Mouse (Mus musculus) embryonic stem cell, embryonic (primary cell): Measurements from ENCODE around the gene Olfr609.
"Not testable (repeated sequence)": the region's sequence is repeated elsewhere in the genome, so short reads cannot be mapped to it uniquely, and the experiment has no call there.

Experiments
- CTCF ChIA-PET, 4 experiments: fragments of 300-600 bp in 2 of 4; fragments of 350-600 bp in 2 of 4; sonication (Branson Sonifier 250); formaldehyde crosslinking; loops; one replicate each; lab custom pipeline; 2022; ENCODE audit warnings: inconsistent platforms in 2 of 4; lab: Charles Lee
- POLR2A ChIA-PET, 4 experiments: fragments of 300-600 bp in 2 of 4; fragments of 350-600 bp in 2 of 4; sonication (Branson Sonifier 250); formaldehyde crosslinking; loops; one replicate each; lab custom pipeline; 2022; ENCODE audit warnings: antibody characterized with exemption in 4 of 4, inconsistent platforms in 1 of 4; lab: Charles Lee

The Olfr609 gene

DNA sequence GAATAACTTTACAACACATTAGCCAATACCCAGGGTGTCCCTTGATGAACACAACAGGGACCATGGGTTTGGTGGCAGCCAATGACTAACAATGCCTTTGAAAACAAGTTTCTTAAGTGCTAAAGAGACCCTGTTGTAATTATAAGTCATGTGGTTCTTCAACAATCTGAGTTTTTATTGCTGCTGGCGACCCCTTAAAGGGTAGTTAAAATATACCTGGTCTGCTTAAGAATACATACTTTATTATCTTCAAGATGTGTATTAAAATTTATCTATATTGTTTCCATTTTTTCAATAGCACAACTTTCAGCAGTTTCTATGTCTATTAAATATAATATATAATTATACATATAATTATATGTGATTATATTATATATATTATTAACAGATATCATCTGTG lies at the start of gene Olfr609:
Olfr609 (minus strand) TSS at position 101 of the 400 bp plus-strand sequence.
- CTCF ChIA-PET = no interaction called here
- POLR2A ChIA-PET = no interaction called here

DNA sequence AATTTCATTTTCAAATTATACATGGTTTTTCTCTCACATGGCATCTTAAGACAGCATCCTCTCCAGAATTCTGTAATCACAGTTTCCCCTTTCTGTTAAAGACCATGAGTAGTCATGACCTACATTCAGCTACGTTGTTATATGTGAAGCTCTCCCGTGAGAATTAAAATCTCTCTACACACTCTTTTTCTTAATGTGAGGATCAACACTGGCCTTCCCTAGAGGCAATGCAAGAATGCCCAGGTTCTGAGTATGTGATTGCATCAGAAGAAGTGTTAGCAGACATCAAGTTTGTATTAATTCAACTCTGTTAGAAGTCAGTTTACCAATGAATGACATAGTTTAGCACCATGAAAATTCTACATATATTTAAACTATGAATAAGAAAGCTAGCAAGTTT lies 44.8 kb upstream of the Olfr609 start, which contains the start of gene Olfr612:
Olfr612 (minus strand) TSS at position 101 of the 400 bp plus-strand sequence.
- CTCF ChIA-PET = not testable (repeated sequence)

DNA sequence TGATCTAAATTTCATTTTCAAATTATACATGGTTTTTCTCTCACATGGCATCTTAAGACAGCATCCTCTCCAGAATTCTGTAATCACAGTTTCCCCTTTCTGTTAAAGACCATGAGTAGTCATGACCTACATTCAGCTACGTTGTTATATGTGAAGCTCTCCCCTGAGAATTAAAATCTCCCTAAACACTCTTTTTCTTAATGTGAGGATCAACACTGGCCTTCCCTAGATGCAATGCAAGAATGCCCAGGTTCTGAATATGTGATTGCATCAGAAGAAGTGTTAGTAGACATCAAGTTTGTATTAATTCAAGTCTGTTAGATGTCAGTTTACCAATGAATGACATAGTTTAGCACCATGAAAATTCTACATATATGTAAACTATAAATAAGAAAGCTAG lies 22.9 kb upstream of the Olfr609 start, which contains the start of gene Olfr611:
Olfr611 (minus strand) TSS at position 101 of the 400 bp plus-strand sequence.
- CTCF ChIA-PET, POLR2A ChIA-PET: not testable (repeated sequence)

More for the DNA sequence above, 44.8 kb upstream of the Olfr609 start, which contains the start of gene Olfr612:
- POLR2A ChIA-PET = not testable (repeated sequence)

DNA sequence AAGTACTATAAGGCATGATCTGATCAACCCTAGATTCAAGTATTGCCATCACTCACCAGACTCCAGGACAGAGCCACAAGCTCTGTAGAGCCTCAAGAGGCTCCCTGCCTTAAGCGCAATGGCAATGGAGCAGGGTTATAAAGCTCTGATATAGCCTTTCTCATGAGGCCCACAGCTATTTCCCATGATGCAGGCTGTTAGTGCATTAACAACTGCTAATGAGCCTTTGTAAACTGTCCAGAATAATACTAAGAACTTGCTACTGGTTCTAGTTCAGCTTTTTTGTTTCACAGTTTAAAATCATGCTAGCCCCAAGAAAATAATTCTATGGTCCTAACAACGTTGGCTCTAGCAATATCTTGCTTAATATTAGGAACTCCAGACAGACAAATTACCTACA lies 14.2 kb upstream of the Olfr609 start, which contains the start of gene Olfr610:
Olfr610 (minus strand) TSS at position 101 of the 400 bp plus-strand sequence.
- CTCF ChIA-PET = interaction anchor here in 1 of 4 experiments (0.6 kb wide), 1 partner anchor 344 kb away, joined by 3 read pairs; no protein-coding TSS in a partner anchor

DNA sequence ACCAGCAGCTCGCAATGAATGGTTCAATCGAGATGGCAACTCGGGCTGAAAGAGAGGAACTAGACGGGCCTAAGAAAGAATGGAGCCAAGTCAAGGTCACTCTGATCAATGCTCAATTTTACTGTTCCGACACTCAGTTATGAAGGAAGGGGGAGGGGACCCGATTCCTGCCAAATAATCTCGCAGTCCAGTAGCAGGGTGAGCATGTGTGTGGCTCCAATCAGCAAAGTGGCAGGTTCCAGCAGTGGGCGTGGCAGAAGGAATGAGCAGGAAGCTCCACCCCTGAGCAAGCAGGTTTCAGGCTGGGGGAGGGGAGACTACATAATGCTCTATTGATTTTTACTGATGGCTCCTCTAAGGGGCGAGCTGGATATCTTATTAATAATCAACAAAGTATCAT lies 20.8 kb downstream of the Olfr609 start:
- POLR2A ChIA-PET, CTCF ChIA-PET: not testable (repeated sequence)

More for the DNA sequence above, 14.2 kb upstream of the Olfr609 start, which contains the start of gene Olfr610:
- POLR2A ChIA-PET = no interaction called here

DNA sequence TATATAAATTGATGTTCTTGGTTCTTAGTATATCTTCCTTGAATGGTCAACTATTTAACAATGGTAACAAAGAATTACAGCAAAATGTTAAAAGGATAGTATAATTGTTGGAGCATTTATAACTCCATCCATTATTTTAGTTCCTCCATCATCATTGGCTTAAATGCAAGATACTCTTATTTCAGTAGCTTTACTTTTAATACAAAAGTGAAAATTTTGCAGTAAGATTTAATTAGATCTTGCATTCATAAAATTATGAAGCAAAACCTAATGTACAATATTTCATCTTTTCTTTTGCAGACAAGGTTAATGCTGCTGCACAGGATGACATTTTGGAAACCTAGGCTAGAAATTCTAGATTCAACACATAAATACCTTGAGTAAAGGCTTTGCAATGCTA lies 28.3 kb downstream of the Olfr609 start, which contains the start of gene Olfr608:
Olfr608 (plus strand) TSS at position 301 of the 400 bp plus-strand sequence.
- CTCF ChIA-PET = no interaction called here
- POLR2A ChIA-PET = interaction anchor here in 1 of 4 experiments (0.5 kb wide), 1 partner anchor 750 kb away, joined by 3 read pairs; no protein-coding TSS in a partner anchor

DNA sequence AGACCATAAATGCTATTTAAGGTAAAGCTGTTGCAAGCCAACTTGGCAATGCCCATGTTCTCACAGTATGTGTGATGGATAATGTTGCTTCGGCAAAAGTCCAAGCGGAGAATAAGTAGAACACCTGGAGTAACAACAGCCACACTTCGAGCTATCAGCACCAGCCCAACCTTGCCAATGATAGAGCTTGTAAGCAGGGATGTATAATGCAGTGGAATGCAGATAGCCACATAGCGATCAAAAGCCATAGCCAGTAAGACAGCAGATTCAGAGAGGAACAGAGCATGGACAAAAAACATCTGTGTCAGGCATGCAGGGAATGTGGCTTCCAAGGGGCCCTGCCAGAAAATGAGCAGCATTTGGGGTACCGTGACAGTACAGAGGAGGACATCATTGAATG lies 37.3 kb downstream of the Olfr609 start:
- ChIA-PET CTCF (no interaction called here), POLR2A (no interaction called here)

DNA sequence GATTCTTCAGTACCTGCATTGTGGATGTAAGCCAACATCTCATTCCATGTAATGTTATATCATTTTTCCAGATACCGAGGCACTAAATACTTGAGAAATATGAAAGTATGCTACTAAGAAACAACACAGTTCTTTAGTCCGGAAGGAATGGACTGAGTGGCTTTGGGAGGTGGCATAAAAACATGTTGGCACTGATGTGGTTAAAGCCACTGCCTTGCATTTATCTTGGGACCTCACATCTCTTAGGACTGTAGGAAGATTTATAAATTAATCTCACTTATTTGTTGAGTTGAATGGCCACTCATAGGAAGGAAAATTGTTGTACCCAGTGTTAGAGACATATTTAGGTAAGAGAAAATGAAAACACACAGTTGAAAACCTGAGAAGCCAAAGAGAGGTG lies 49.1 kb downstream of the Olfr609 start, which contains the start of gene Olfr606:
Olfr606 (plus strand) TSS at position 301 of the 400 bp plus-strand sequence.
- ChIA-PET POLR2A (no interaction called here), CTCF (no interaction called here)

DNA sequence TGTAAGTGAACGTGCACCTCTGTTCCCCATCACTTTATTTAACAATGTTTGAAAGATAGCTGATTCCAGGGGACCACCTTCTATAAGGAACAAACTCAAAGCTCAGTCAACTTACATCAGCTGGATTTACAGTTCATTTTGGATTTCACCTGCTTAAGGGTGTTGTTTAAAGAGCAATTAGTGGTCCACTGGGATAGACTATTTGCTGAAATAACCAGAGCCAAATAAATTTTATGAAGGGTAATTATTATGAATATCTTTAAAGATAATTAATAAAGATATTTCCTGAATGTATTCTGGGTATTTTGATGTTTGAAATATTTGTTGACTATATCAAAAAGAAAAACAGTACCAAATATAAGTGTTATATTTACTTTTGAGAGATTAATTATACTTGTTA lies 52.5 kb downstream of the Olfr609 start, which contains the start of gene Olfr605:
Olfr605 (minus strand) TSS at position 101 of the 400 bp plus-strand sequence.
- ChIA-PET CTCF (no interaction called here), POLR2A (no interaction called here)
